Mouse (Mus musculus) liver, embryonic 15.5 days (tissue): ENCODE results near the gene Smad3. TPM values are rescaled to one million over a fixed set of nuclear protein-coding genes. Genes with fewer than 3 reads are reported as not detected.

ENCODE experiments used
- ATAC-seq: fragments of 200-750 bp; cut with Nextera tagmentation; 2 replicates; pipeline ENCODE4 v1.8.0; 2017; ENCODE audit warnings: moderate number of reproducible peaks, mild to moderate bottlenecking, moderate library complexity; ENCODE audit not compliant: insufficient read depth
- H3K27ac ChIP-seq: fragments of 300-500 bp; sonication (generic); replicated peaks from 2 replicates; pipeline ENCODE4 v1.5.1; 2015; ENCODE audit warnings: mild to moderate bottlenecking, inconsistent platforms
- H3K27me3 ChIP-seq: fragments of 300-500 bp; sonication (generic); 2 replicates; pipeline ENCODE4 v1.6.1; 2015; ENCODE audit warnings: mild to moderate bottlenecking, inconsistent platforms
- H3K36me3 ChIP-seq: fragments of 300-500 bp; sonication (generic); replicated peaks from 2 replicates; pipeline ENCODE4 v1.6.1; 2015; ENCODE audit warnings: moderate library complexity, mild to moderate bottlenecking, inconsistent platforms
- H3K4me1 ChIP-seq: fragments of 300-500 bp; sonication (generic); replicated peaks from 2 replicates; pipeline ENCODE4 v1.6.1; 2015; ENCODE audit warnings: inconsistent platforms
- H3K4me2 ChIP-seq: fragments of 300-500 bp; sonication (generic); 2 replicates; pipeline ENCODE4 v1.6.1; 2015; ENCODE audit warnings: moderate library complexity, mild to moderate bottlenecking, inconsistent platforms
- H3K4me3 ChIP-seq: fragments of 300-500 bp; sonication (generic); replicated peaks from 2 replicates; pipeline ENCODE4 v1.5.1; 2015; ENCODE audit warnings: mild to moderate bottlenecking, inconsistent platforms
- H3K9ac ChIP-seq: fragments of 300-500 bp; sonication (generic); 2 replicates; pipeline ENCODE4 v1.6.1; 2015; ENCODE audit warnings: moderate library complexity, mild to moderate bottlenecking, inconsistent platforms
- H3K9me3 ChIP-seq: fragments of 300-500 bp; sonication (generic); replicated peaks from 2 replicates; pipeline ENCODE4 v1.6.1; 2016; ENCODE audit warnings: inconsistent platforms
- WGBS: fragments of 180-500 bp; shearing (Covaris S2); methylation state at CpG from one replicate; pipeline ENCODE4 v1.1.7; 2015; ENCODE audit warnings: mixed read lengths; ENCODE audit not compliant: insufficient replicate concordance; 5-methylcytosine and 5-hydroxymethylcytosine counted together
- polyA plus RNA-seq: library from polyadenylated mRNA; unstranded; fragments of >200 nt; fragmentation: Nextera tagmentation; extraction: Ambion mirVana; gene quantifications from 2 replicates; pipeline ENCODE4 v1.2.1, GENCODE M21; 2015

The Smad3 gene
- polyA plus RNA-seq, 1 experiment from 2014 or later: 3.0 TPM

DNA sequence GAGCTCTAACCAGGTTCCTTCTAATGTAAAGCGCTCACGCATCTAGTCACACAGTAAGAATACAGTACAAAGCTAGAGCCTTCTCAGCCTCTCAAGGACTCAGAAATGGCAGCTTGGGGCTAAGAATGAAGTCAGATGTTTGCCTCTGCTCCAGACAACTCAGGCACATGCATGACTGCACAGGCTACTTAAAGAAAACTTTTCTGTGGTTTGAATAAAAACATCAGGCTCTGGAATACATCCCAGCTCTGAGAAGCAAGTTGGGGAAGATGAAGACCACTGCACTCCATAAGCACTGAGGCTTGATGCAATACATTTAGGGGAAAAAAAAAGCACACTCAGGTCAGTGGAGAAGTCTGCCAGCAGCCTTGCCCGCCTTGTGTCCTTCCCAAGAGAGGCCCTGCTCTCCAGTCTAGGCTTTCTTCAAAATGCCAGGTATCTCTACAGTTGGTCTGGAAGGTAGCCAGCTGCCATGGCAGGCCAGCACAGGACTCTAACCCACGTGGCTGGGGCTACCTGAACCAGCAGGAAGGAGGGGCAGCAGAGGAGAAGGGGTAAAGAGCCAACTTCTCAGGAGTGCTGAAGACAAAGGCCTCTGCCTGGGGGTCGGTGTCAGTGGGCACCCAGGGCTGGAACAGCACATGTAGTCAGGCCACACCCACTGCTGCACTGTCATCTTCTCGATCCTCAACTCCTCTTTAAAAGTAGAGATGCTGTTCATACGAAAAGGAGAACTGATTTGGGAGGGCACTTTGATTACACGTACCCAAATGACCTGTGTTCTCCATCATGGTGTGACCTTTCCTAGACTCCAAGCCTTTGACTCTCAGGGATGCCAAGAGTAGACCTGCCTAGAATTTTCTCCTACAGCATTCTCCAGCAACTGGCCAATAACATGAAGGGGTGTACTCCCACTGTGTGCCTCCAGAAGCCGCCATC is 109.9 kb downstream of the Smad3 start:
- 64% methylated on average over 9 of the region's 9 CpGs for WGBS
- ATAC-seq: no peak
- H3K27ac ChIP-seq: no peak overlapping the region
- H3K9ac ChIP-seq: no peak overlapping the region
- no peaks in the 10 kb centered on the region for H3K9me3 ChIP-seq
- H3K4me2 ChIP-seq: no peak overlapping the region
- no peaks in the 10 kb centered on the region for H3K27me3 ChIP-seq
- no peak overlapping the region for H3K4me3 ChIP-seq
- H3K36me3 ChIP-seq: peaks cover 39% of the 10 kb centered on the region
- 0 out of 2 replicates have a peak, but pooled peaks cover 5% of the 10 kb centered on the region for H3K4me1 ChIP-seq

GRCm38 (mm10) chr9:63645084-63645483 is 112.7 kb downstream of the Smad3 start:
- no peak overlapping the region for H3K4me2 ChIP-seq
- no peak overlapping the region for H3K4me3 ChIP-seq
- ATAC-seq: no peak
- 0 out of 2 replicates have a peak, but pooled peaks cover 5% of the 10 kb centered on the region for H3K4me1 ChIP-seq
- no peak overlapping the region for H3K27ac ChIP-seq
- H3K36me3 ChIP-seq: peaks cover 42% of the 10 kb centered on the region
- no peaks in the 10 kb centered on the region for H3K27me3 ChIP-seq
- H3K9ac ChIP-seq: no peak overlapping the region
- H3K9me3 ChIP-seq: no peaks in the 10 kb centered on the region
- 68% methylated on average over 8 of the region's 8 CpGs for WGBS

DNA sequence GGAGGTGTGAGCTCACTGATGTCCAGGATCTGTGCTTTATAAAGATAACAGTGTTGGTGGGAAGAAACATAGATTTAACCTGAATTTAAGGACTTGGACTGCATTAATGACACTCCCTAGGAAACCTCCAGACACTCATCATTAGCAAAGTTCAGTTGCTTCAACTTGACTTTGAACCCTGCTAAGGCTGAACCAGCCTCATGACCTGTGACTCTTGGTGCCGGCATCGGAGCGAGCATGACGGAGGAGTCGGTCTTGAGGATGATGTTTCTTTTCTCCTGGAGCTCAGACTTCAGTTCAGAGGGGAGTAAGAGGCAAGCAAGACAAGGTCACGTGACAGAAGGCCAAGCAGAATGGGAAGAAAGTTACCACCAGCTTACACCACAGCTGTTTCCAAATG is 113.8 kb downstream of the Smad3 start:
- Histone ChIP-seq H3K4me1 (0 out of 2 replicates have a peak, but pooled peaks cover 5% of the 10 kb centered on the region), H3K4me2 (no peak overlapping the region), H3K4me3 (no peak overlapping the region), H3K27me3 (no peaks in the 10 kb centered on the region), H3K27ac (no peak overlapping the region), H3K36me3 (peaks cover 37% of the 10 kb centered on the region), H3K9ac (no peak overlapping the region), H3K9me3 (no peaks in the 10 kb centered on the region)
- 84% methylated on average over 6 of the region's 6 CpGs for WGBS
- ATAC-seq: no peak

- Histone ChIP-seq H3K9ac (no peak overlapping the region), H3K27me3 (no peaks in the 10 kb centered on the region), H3K9me3 (no peaks in the 10 kb centered on the region), H3K4me3 (no peak overlapping the region), H3K4me2 (no peak overlapping the region), H3K36me3 (peaks cover 37% of the 10 kb centered on the region), H3K27ac (no peak overlapping the region), H3K4me1 (0 out of 2 replicates have a peak, but pooled peaks cover 5% of the 10 kb centered on the region)
- WGBS: 77% methylated on average over 4 of the region's 4 CpGs
- no peak for ATAC-seq
Observed at GRCm38 (mm10) chr9:63641983-63642646, 115.7 kb downstream of the Smad3 start.

DNA sequence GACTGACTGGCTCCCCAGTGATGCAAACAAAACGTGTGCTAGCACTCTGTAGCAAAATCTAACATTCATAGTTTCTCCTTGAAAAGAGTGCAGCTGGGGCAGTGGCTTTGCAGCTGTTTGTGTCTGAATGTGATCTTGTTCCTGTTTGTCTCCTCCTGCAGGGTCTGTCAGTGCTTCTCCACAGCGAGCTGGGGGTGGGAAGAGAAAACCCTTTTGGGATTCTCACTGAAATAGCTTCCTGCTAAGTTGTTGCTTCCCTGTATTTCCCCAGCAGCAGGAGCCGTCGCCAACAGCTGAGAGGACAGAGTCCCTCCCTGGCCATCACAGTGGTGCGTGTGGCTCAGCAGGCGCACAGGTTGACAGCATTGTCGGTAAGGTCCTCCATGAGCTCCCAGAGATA is 121.7 kb downstream of the Smad3 start:
- WGBS: 80% methylated on average over 7 of the region's 7 CpGs
- Histone ChIP-seq H3K27me3 (no peaks in the 10 kb centered on the region), H3K4me1 (no peaks in the 10 kb centered on the region), H3K4me3 (no peak overlapping the region), H3K9ac (no peak overlapping the region), H3K9me3 (no peaks in the 10 kb centered on the region), H3K27ac (no peak overlapping the region), H3K36me3 (peaks cover 54% of the 10 kb centered on the region), H3K4me2 (no peak overlapping the region)
- no peak for ATAC-seq

GRCm38 (mm10) chr9:63633334-63633733 is 124.5 kb downstream of the Smad3 start:
- Histone ChIP-seq H3K36me3 (peaks cover 60% of the 10 kb centered on the region), H3K4me3 (no peak overlapping the region), H3K4me1 (no peaks in the 10 kb centered on the region), H3K27ac (no peak overlapping the region), H3K27me3 (no peaks in the 10 kb centered on the region), H3K9ac (no peak overlapping the region), H3K4me2 (no peak overlapping the region), H3K9me3 (no peaks in the 10 kb centered on the region)
- no peak for ATAC-seq
- 77% methylated on average over 7 of the region's 7 CpGs for WGBS

DNA sequence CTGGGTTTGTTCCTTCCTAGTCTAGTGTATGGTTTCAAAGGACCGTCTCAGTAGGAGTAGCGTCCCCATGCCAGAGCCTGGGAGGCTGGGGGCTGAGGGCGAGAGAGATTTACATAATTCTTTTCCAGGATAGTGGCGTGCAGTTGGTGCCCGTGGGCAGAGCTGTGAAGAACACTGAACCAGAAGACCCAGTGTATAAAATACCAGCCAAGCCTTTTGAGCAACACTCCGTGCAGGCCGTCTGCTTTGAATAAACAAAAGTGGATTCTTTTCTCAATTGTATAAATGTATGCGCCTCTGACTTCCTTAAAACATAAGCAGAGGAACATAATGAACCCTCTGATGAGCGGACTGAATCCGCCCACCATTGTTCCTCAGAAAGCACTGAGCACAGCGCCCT is 124.9 kb downstream of the Smad3 start:
- Histone ChIP-seq H3K4me3 (no peak overlapping the region), H3K4me1 (no peaks in the 10 kb centered on the region), H3K4me2 (no peak overlapping the region), H3K27me3 (no peaks in the 10 kb centered on the region), H3K27ac (no peak overlapping the region), H3K36me3 (peaks cover 64% of the 10 kb centered on the region), H3K9ac (no peak overlapping the region), H3K9me3 (no peaks in the 10 kb centered on the region)
- 80% methylated on average over 11 of the region's 11 CpGs for WGBS
- ATAC-seq: no peak

GRCm38 (mm10) chr9:63632045-63632444 is 125.7 kb downstream of the Smad3 start:
- WGBS: 83% methylated on average over 4 of the region's 4 CpGs
- H3K27me3 ChIP-seq: no peaks in the 10 kb centered on the region
- H3K36me3 ChIP-seq: peaks cover 69% of the 10 kb centered on the region
- no peaks in the 10 kb centered on the region for H3K9me3 ChIP-seq
- ATAC-seq: no peak
- H3K4me1 ChIP-seq: no peaks in the 10 kb centered on the region
- no peak overlapping the region for H3K4me3 ChIP-seq
- no peak overlapping the region for H3K27ac ChIP-seq
- no peak overlapping the region for H3K9ac ChIP-seq
- H3K4me2 ChIP-seq: no peak overlapping the region

DNA sequence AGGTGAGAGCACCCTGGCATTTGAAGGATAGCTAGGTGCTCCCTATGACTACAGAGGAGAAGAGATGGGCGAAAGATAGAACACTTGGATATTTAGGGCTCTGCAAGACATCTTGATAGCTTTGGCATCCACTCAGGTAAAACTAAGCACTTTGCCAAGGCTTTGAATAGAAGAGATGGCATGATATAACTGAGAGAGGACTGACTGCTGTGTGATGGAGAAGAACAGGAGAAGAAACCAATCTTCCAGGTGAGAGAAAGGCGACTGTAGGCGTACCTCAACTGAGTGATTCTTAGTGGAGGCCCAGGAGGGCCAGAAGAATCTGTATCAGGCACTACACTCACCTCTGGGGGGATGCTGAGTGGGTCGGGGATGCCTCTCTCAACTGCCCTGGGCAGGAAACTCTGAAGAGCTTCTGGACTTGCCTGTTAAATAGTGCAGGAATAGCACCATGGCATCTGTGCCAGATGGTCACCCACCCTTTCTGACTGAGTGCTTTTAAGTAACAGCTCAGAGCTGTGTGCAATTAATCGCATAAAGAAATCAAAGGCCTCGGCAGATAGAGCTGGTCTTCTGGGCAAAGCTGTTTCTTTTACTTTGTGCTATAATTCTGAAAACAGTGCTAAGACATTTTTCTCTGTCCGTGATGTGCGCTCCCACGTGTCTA is 132.6 kb downstream of the Smad3 start:
- no peak for ATAC-seq
- Histone ChIP-seq H3K36me3 (peaks cover 74% of the 10 kb centered on the region), H3K9me3 (no peaks in the 10 kb centered on the region), H3K4me3 (no peak overlapping the region), H3K27ac (no peak overlapping the region), H3K4me1 (no peaks in the 10 kb centered on the region), H3K4me2 (no peak overlapping the region), H3K9ac (no peak overlapping the region), H3K27me3 (no peaks in the 10 kb centered on the region)
- WGBS: 83% methylated on average over 9 of the region's 9 CpGs

DNA sequence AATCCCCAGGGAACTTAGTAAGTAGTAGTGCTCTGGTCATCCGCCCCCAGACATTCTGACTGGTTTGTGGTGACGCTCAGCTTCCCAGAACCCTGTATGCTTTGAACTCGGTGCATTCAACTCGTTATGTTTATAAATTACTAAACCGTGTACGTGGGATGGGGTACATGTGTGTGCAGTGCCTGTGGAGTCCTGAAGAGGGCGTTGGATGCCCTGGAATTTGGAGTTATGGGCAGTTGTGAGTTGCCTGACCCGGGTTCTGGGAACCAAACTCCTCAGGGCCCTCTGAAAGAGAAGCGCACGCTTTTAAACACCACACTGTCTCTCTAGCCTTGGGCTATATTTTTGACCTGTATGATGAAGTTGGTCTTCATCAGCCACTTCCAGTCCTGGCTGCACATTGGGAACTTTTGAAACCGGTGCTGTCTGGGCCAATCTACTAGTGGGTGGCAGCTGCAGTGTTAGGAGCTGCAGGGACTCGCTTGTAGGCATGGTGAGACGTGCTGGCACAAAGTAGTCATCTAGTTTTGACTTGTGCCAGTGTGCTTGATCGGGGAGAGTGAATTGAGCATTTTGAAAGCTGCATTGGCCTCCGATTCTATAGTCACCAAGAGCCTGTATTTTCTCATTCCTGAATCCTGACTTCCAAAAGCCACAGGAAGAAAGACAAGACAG is 133.8 kb downstream of the Smad3 start:
- Histone ChIP-seq H3K4me2 (no peak overlapping the region), H3K27ac (no peak overlapping the region), H3K27me3 (no peaks in the 10 kb centered on the region), H3K4me1 (no peaks in the 10 kb centered on the region), H3K36me3 (peaks cover 74% of the 10 kb centered on the region), H3K9ac (no peak overlapping the region), H3K9me3 (no peaks in the 10 kb centered on the region), H3K4me3 (no peak overlapping the region)
- whole genome bisulfite sequencing: 82% methylated on average over 15 of the region's 15 CpGs
- ATAC-seq: no peak
